Mouse (Mus musculus) cerebellum, postnatal 14 days (tissue): ENCODE measurements around the gene Olfr652.

ENCODE experiments used
- DNase-seq, 2 experiments: peaks; one replicate each; pipeline ENCODE4 v3.0.0; 2021; ENCODE audit warnings: mixed read lengths in 2 of 2

Olfr652 gene

GRCm38 (mm10) chr7:104560601-104561000, at the start of gene Olfr652:
Gene Olfr652, plus strand, starts transcription at chr7:104560901.
- no peak for DNase-seq

DNA sequence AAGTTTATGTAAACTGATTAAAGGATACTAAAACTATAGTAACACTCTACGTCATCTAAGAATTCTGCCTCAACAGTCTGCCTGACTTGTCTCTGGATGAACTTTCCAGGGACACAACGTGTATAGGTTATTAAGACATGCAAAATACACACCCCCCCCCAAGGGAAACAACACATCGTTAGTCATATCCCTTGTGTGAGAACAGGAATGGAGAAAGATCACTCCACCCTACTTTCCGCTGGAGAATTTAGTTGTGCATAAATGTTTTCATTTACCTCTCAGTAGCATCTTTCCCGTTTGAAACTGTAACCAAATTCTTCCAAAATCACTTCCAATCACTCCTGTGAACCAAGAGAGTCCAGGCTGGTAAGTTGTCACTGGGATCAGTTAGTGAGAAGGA, 10.9 kb upstream of the Olfr652 start, which contains the start of gene Olfr651:
Gene Olfr651 (plus strand): TSS at position 301 of the 400 bp plus-strand sequence.
- DNase-seq = no peak

GRCm38 (mm10) chr7:104552700-104553099, 8.0 kb upstream of the Olfr652 start:
- DNase-seq = no peak

DNA sequence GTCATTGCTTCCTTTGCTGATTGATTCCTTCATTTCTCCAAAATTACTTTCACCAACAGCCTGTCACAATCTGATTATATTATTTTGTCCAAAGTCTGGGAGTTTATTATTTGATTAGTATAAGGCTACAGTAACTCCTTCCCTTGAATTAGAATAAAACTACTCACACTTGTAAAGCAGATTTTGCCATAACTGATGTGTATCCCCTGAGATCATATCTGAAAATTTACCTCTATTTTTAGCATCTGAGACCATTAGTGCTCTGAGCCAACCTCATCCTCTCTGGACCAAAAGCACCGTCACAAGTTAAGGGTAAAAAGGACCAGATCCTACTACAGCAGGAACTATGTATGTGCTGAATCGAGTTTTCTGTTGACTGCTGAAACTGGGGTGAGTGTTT, 16.3 kb downstream of the Olfr652 start, which contains the start of gene Olfr653:
Gene Olfr653 (plus strand): TSS at position 301 of the 400 bp plus-strand sequence.
- DNase-seq = no peak

- DNase-seq = no peak
Observed at GRCm38 (mm10) chr7:104580846-104581245, 20.1 kb downstream of the Olfr652 start.

DNA sequence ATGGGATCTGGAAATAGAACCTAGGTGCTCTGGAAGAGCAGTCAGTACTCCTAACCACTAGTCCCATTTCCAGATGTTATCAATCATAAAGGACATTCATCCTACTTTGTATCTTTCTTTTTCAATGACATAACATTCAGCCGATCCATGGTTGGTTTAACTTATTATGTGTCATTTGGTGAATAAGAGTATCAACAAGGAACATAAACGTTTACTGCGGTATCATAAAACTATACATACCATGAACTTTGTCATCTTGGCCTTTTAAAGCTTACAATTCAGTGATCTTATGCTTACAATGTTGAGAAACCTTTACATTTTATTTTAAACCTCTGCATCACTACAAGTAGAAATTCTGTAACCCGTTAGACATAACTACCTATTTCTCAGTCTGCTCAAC, 20.7 kb downstream of the Olfr652 start:
- no peak for DNase-seq

- no peak for DNase-seq
Observed at GRCm38 (mm10) chr7:104586725-104587124, 26.0 kb downstream of the Olfr652 start, which contains the start of gene Olfr654. Gene Olfr654, plus strand, starts transcription at chr7:104587025.

- no peak for DNase-seq
Observed at GRCm38 (mm10) chr7:104588274-104588673, 27.6 kb downstream of the Olfr652 start.

DNA sequence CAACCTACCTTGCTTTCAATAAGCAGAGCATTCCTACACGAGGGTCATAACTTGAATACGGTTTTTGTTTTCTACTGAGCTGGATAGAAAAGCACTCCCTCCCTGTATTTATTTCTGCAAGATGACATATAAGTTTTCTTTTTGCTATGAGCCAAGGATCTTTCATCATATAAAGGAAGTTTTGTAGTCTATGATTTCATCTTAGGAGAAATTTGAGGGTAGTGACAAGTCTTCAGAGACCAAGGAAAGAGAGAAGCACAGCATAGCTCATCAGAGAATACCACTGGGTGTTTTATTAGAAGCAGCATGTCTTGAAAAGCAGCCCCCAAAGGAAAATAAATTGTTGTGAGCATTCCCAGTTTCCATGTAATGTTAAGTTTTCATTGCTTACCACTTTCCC, 41.0 kb downstream of the Olfr652 start, which contains the start of gene Olfr655:
Gene Olfr655 (minus strand): TSS at position 101 of the 400 bp plus-strand sequence.
- DNase-seq = no peak

DNA sequence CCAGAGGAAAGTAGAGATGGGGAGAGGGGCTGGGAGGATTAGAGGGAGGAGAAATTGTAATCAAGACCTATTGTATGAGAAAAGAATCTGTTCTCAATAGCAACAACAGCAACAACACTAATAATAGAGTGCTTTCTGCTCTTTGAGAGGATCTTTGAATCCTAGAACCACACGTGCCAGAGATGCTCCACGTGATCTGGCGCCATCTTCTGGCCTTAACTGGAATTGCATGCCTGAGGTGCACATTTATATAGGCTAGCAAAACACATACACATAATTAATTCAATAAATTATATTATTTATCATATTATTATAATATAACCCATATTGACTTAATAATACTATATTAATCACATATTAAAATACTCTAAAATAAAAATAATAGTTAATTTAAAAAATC, 42.5 kb downstream of the Olfr652 start:
- peak in 1 of 2 experiments; percentile 6 for DNase-seq

DNA sequence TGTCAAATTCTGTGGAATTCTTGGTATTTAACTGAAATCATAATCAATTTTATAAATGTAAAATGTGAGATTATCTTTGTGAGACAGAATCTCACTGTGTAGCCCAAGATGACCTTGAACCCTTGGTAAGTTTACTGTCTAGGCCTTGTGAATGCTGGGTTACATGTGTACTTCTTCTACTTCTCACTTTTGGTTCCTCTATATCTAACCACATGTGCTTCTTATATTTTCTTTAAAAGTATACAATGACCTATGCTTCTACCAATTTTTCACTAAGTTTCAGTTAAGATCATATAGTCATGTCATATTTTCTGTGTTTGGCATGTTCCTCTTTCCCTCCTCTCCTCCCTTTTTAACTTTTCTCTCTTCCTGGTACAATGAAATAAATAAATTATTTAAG, 44.0 kb downstream of the Olfr652 start:
- no peak for DNase-seq

DNA sequence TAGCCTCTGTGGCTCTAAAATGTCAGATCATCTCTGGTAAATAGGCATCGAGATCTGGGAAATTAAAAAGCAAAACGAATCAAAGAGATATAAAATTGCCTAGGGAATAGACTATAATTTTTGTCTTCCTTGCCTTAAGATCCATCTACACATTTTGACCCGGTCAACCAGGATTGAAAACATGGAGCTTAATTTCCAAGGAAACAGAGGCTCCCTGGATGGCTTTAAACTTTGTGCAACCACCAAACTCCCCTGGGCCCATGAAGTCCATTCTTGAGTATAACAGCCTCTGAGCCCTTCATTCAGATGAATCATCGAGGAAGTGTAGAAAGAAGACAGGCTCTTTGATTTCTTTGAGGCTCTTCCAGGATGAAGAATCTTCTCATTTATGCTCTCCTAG, 53.0 kb downstream of the Olfr652 start, which contains the start of gene Olfr656:
Gene Olfr656 (plus strand): TSS at position 301 of the 400 bp plus-strand sequence.
- DNase-seq = no peak
